Mouse (Mus musculus) CD8-positive naive resting alpha-beta T cell, adult 2 months (primary cell): ENCODE data around the gene Astn2.

ENCODE experiments used
- DNase-seq, 2 experiments: peaks; one replicate each; pipeline ENCODE4 v3.0.0; 2022; ENCODE audit warnings: low read depth in 2 of 2, low spot score in 2 of 2

The Astn2 gene

GRCm38 (mm10) chr4:66002936-66003335 is 401.5 kb downstream of the Astn2 start:
- DNase-seq, result no peak

- no peak for DNase-seq
Measured at GRCm38 (mm10) chr4:65983643-65984042, 420.8 kb downstream of the Astn2 start.

- no peak for DNase-seq
Measured at GRCm38 (mm10) chr4:65982882-65983281, 421.5 kb downstream of the Astn2 start.

GRCm38 (mm10) chr4:65976251-65976650 is 428.2 kb downstream of the Astn2 start:
- DNase-seq, result no peak

GRCm38 (mm10) chr4:65972395-65972794 is 432.0 kb downstream of the Astn2 start:
- DNase-seq, result no peak

- DNase-seq, result no peak
Measured at GRCm38 (mm10) chr4:65969318-65969717, 435.1 kb downstream of the Astn2 start.

GRCm38 (mm10) chr4:65964604-65965003 is 439.8 kb downstream of the Astn2 start:
- DNase-seq, result no peak

- DNase-seq, result no peak
Measured at GRCm38 (mm10) chr4:65959188-65959759, 445.1 kb downstream of the Astn2 start.

- no peak for DNase-seq
Measured at GRCm38 (mm10) chr4:65958369-65959187, 445.8 kb downstream of the Astn2 start.

- DNase-seq, result no peak
Measured at GRCm38 (mm10) chr4:65951918-65952317, 452.5 kb downstream of the Astn2 start.

- DNase-seq, result no peak
Measured at GRCm38 (mm10) chr4:65947141-65947649, 457.2 kb downstream of the Astn2 start.

GRCm38 (mm10) chr4:65946021-65946420 is 458.4 kb downstream of the Astn2 start:
- no peak for DNase-seq

- DNase-seq, result no peak
Measured at GRCm38 (mm10) chr4:65930901-65931300, 473.5 kb downstream of the Astn2 start.

GRCm38 (mm10) chr4:65920294-65920693 is 484.1 kb downstream of the Astn2 start:
- DNase-seq, result no peak

- no peak for DNase-seq
Measured at GRCm38 (mm10) chr4:65916027-65917008, 488.1 kb downstream of the Astn2 start.

- no peak for DNase-seq
Measured at GRCm38 (mm10) chr4:65912247-65912942, 492.0 kb downstream of the Astn2 start.

GRCm38 (mm10) chr4:65907660-65908059 is 496.8 kb downstream of the Astn2 start:
- no peak for DNase-seq

- DNase-seq, result no peak
Measured at GRCm38 (mm10) chr4:65904963-65905362, 499.4 kb downstream of the Astn2 start.

- no peak for DNase-seq
Measured at GRCm38 (mm10) chr4:65896092-65897027, 508.1 kb downstream of the Astn2 start.
